Mouse (Mus musculus) induced T-regulatory cell, adult 2 months (primary cell): ENCODE results near the gene Serp2.

ENCODE experiments used
- DNase-seq: peaks from one replicate; pipeline ENCODE4 v3.0.0-alpha.2; 2012; ENCODE audit warnings: low read depth

Serp2 gene

DNA sequence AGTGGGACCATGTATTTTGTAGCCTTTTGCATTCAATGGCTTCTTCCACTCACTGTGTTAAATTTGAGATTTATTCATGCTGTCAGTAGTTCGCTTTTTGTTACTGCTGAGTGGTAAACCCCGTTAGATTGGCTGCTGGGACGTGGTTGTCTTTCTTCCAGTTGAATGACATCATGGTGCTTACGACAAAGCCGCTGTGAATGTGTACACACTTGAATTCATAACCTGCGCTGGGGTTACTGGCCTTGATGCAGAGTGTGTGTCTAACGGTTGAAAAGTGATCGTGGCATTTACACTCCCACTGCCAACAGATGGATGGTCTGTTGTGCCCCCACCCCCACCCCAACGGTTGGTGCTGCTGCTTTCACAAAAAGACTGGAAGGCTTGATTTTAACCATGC lies 59.5 kb downstream of the Serp2 start:
- DNase-seq: no peak

GRCm38 (mm10) chr14:76495022-76495421 lies 61.7 kb downstream of the Serp2 start:
- no peak for DNase-seq

DNA sequence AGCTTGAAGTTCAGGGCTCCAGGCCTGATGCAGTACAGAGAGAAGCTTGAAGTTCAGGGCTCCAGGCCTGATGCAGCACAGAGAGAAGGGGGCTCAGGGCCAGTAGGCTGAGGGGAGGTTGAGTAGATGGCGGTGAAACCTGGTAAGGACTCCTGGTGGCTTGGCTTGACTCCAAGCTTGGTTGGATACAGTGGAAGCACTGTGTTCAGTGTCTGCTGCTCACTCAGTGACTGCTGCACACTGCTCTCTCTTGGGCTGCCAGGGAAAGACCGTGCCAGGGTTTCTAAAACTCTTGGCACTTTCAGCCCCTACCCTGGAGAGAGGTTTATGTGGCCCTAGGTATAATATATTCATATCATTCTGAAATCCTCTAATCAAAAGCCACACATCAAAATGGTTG lies 67.6 kb downstream of the Serp2 start:
- DNase-seq: no peak

DNA sequence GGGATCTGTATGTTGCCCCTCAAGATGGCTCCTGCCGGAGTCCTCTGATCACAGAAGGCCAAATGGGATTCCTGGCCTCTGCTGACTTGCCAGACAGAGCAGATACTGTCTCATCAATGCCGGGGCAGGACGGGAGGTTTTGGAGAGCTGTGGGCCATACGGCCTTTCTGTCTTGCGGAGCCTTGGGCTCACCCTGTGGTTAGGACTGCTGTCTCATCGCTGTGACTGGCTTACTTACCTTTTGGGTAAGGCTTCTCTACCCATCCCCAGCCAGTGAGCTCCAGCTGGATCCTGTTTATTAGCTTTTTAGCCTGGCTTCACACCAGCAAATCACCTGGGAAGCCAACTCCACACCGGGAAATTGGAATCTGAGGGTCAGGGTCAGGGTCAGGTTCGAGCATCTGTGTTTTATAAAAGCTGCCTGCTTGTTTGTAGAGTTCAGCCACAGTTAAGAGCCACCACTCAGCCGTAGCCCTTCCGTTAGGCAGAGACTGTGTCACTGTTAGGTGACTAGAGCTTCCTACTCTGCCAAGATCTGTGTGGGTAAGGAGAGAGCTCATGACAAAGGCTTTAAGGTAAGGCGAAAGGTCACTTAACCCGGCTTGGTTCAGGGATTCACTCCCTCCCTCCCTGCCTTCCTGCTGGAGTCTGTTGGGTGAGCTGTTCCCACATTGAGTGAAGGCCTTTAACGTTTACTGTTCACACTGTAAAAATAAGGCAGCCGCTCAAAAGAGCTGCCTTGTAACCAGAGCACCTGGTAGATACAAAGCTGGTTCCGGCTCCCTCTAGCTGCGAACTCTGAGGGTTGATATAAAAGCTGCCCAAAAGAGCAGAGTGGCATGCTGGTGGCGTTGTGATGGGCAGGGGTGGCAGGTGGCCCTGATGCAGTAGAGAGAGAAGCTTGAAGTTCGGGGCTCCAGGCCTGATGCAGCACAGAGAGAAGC lies 68.3 kb downstream of the Serp2 start:
- DNase-seq: no peak

DNA sequence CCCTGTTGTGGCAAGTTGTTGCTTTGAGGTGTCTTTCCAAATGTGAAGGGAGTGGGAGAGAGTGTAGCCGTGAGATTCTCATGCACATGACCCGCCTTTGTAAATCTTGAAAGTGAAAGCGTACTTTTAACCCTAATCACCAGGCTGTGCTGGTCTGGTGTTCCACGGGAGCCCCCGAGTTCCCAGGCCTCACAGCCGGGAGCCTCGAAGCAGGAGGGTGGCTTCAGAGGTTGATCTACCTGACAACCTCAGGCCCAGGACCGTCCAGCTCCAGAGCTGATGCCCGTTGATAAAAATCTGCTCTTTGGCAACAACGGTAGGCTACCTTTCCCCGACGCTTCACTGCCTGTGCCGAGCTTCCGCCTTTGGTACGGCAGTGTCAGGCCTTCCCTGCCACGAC lies 69.1 kb downstream of the Serp2 start:
- DNase-seq: no peak

- no peak for DNase-seq
These were observed 73.0 kb downstream of the Serp2 start for GRCm38 (mm10) chr14:76483701-76484100.
